Mouse (Mus musculus): ENCODE results near the gene Stk40.

DNA sequence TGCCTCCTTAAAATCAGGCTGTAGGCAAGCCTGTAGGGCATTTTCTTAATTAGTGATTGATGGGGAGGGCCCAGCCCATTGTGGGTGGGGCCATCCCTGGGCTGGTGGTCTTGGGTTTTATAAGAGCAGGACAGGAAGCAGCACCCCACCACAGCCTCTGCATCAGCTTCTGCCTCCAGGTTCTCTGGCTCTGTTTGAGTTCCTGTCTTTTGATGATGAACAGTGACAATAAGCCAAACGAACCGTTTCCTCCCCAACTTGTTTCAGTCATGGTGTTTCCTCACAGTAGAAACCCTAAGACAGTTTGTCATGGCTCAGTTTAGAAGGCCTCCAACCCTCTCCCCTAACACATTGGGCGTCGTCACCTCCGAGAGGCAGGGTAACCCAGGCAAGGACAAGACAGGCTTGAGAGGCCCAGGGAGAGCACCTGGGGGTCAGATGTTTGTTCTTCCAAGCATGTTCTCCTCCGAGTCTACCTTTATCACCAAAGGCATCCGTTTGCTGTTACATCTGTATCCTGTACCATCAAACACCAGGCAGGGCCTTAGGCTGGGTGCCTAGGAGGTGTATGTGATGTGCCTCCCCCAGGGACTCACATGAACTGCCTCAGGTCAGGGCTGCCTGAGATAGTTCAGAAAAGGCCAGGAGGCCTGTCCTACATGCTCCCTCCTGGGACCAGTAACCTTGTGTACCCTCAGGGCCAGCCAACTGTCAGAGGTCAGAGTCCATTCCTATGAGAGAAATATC lies 13.5 kb upstream of the Stk40 start:
- no peak for TF ChIP-seq CTCF (IDR thresholded peaks at IDR 0.05)
- TF ChIP-seq EP300 (IDR thresholded peaks at IDR 0.05) = no peak
